Mouse (Mus musculus): Measurements from ENCODE around the gene Npepps.

DNA sequence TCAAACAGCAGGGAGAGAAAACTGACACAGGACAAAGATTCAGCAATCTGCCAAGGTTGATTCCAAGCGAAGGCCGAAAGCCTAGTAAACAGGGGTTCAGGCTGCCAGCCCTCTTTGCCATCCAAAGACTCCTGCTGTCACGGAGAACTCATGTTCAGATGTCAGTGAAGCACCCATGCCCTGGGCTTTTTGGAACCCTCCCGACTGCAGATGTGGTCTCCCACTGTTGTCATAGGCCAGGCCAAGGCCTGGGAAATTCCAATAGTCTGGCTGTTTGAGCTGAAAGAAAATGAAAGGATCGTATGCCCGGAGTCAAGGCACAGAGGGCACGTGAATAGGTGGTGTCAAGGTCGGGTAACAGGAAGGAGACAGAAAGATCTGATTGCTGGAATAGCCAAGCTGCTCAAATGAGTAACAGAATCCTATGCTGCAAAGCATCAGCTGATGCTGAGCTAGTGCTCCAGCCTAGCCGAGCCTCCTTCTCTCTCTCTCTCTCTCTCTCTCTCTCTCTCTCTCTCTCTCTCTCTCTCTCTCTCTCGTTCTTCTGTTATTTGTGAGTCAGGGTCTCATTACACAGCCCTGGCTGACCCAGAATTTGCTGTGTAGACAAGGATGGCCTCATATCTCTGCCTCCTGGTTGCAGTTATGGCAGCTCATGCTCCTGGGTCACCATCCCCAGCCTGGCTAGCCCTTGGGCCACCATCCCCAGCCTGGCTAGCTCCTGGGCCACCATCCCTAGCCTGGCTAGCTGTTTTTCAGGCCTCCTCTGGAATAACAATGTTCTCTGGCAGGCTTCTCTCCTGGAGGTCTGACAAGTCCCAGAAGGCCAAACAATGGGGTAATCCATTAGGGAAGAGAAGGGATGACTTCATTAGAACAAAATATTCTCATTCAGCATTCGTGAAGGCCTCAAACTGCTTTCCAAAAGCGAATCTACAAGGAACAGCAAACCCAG, 9.1 kb upstream of the Npepps start:
- TF ChIP-seq CTCF (IDR thresholded peaks at IDR 0.05; ENCODE audit: borderline replicate concordance, insufficient read depth, low read depth, low read length) (no peak), POLR2A (IDR thresholded peaks at IDR 0.05; ENCODE audit: borderline replicate concordance, insufficient read depth, low read length) (no peak)

All from cerebellum, adult 2 months (tissue).